Mouse (Mus musculus): ENCODE measurements at regions not wholly inside any gene's neighbourhood (a gene's known extent, or its start where the extent isn't known, plus 50 kb on each side); places are given as distances from the start of the nearest gene placed in this dataset.

DNA sequence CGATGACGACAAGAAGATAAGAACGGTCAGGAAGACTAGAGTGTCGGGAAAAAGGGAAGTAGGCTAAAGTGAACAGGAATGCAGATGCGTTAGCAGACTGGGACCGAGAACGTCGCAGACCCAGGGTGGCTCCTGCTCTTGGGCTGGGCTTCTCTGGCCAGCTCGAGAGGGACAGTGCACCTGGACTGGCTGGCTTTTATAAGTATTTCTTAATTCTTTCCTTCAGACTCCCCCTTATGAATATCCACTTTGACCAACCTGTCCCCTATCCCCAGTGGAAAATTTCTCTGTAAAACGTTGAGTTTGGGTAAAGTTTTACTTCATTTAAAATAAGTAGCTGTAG, 96.1 kb upstream of the Fam174b start:
- intact Hi-C loops (cut with DNase I) = no loop called here

DNA sequence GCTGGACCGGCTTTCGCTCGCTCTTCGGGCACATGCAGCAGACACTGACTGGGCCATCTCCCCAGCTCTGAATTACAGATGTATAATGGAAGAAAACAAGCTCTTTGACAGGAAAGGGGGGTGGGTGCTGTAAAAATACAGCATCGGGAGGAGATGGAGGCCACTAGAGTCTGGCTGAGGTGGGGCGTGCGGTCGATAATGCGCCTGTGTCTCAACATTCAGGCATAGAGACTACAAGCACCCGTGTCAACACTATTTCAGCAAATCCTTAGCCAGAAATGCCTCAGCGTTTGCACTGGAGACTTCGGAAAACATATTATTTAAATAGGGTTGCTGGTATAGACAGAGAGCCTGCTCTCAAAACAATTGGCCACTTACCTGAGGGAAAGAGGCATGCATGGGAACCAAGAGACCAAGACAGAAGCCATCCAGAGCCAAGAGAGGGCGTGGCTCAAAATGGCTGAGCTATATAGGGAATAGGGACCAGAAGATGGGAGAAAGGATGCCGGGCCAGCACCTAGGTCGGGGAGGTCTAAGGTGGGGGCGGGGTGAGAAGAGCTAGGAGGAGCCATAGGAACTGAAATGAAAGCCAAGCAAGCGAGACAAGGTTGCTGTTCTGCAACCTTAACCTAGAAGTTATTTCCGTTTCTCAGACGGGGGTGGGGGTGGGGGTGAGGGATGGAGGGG, 96.7 kb upstream of the Fam174b start:
- intact Hi-C loops (cut with DNase I) = no loop called here
- DNase-seq (ENCODE audit: extremely low spot score in 1 of 2, low spot score in 2 of 2) = no peak

More for the DNA sequence above, 96.1 kb upstream of the Fam174b start:
- DNase-seq (ENCODE audit: extremely low spot score in 1 of 2, low spot score in 2 of 2) = no peak

DNA sequence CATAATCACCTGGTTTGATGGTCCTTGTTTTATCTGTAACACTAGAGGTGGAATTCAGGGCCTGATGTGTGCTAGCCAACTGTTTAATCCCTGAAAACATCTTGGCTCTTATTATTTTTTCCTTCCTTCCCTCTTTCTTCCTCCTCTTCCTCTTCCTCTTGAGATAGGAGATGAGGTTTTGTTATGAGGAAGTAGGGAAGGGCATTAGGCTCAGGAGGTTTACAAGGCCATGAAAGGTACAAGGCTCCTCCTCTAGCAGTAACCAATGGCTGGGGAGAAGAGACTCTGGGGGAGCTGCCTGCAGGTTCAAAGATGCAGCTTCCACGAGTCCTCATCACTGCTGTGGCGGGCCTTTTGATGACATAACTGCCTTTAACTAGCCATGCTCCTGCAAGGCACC, 98.6 kb upstream of the Chd2 start:
- intact Hi-C loops (cut with DNase I) = no loop called here
- no peak for DNase-seq (ENCODE audit: extremely low spot score in 1 of 2, low spot score in 2 of 2)

DNA sequence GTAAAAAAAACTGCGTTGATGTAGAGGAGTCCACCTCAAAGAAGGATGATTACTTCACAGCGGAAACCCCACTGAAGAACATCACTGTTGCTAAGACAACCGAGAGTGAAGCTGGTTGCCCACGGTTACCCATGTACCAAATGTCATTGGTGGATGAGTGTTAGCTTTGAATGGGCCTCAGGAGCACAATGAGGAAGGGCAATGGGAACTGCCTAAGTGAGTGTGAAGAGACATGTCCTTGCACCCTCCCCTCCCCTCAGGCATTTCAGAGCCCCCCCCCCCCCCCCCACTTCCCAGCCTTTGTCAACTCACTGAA, 96.1 kb upstream of the Chd2 start:
- peak in 1 of 2 experiments; percentile 56 for DNase-seq (ENCODE audit: extremely low spot score in 1 of 2, low spot score in 2 of 2)
- intact Hi-C loops (cut with DNase I) = no loop called here

DNA sequence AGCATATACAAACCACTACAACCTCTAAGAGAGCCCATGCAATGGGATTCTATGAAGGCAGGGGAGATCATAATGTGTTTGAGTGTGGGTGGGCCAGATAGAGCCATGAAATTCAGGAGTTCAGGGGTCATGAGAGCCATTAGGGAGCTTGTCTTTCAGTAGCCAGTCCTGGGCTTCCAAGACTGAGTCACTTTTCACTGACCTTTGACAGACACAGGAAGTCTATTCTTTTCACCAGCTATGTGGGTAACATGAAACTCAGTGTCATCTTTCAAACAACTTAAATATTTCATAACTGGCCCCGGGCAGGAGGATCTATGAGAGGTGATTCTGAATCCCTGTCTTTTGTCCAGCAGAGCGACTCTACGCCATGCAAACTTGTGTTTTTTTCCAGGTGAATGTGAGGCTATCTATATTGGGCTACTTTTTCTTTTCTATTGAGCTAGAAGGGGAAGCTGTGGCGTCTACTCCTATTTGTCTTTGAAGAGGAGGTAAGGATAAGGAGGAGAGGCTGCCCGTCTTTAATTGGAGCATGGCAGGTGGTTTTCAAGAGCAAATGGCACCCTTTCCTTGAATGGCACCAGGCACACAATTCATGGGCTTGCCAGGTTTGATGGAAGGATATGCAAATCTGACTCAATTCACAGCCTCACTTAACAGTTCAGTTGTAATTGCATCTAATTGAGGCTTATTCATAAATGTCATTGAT, 95.6 kb upstream of the Chd2 start:
- intact Hi-C loops (cut with DNase I) = no loop called here

DNA sequence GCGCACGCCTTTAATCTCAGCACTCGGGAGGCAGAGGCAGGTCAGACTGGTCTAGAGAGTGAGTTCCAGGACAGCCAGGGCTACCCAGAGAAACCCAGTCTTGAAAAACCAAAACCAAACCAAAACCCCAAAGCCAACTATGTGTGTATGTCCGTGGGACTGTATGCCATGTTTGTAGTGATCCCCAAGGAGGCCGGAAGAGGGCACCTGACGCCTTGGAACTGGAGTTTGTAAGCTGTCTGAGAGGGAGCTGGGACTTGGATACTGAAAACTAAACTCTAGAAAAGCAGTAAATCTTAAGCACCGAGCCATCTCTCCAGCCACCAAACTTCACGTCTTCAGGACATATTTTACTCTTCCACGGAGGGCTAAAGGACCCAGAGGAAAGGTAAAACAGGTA, 93.8 kb upstream of the Chd2 start:
- intact Hi-C loops (cut with DNase I) = no loop called here
- DNase-seq (ENCODE audit: extremely low spot score in 1 of 2, low spot score in 2 of 2) = no peak

More for the DNA sequence above, 95.6 kb upstream of the Chd2 start:
- DNase-seq (ENCODE audit: extremely low spot score in 1 of 2, low spot score in 2 of 2) = no peak

DNA sequence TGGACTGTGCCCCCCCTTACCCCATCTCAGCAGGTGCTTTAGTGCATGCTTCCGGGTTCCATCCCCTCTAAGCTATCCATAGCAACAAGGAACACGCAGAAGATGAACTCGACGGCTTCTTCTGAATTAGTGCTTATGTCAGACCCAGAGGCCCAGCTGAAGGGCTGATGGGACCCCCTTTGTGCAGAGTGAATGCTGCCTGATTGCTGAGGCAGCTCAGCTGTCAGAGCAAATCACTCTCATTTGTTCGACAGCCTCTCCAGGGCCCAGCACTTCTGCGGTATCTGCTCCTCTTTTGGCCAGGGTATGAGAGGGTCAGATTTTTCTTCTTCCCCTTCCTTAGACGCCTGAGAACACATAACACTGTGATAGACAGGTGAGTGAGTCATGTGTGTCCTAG, 89.2 kb upstream of the Chd2 start:
- intact Hi-C loops (cut with DNase I) = loop anchor here (5.0 kb wide), 1 partner anchor 1228 kb away; no protein-coding TSS in a partner anchor
- DNase-seq (ENCODE audit: extremely low spot score in 1 of 2, low spot score in 2 of 2) = no peak

DNA sequence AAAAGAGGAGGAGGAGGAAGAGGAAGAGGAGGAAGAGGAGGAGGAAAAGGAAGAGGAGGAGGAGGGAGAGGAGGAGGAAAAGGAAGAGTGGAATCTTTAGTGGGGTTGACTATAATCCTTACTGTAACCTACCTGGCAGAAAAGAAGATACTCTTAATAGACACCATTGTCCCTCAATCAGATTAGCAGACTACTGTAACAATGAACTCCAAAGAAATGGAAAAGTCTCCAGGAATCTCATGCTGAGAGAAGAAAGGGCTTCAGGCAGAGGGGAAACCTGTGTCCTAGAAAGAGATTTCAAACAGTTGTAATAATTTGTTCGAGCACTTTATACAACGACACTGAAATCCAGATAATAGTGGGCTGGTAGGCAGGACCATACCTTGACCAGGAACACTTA, 87.6 kb upstream of the Chd2 start:
- DNase-seq (ENCODE audit: extremely low spot score in 1 of 2, low spot score in 2 of 2) = no peak
- intact Hi-C loops (cut with DNase I) = loop anchor here (5.0 kb wide), 1 partner anchor 107 kb away; no protein-coding TSS in a partner anchor

DNA sequence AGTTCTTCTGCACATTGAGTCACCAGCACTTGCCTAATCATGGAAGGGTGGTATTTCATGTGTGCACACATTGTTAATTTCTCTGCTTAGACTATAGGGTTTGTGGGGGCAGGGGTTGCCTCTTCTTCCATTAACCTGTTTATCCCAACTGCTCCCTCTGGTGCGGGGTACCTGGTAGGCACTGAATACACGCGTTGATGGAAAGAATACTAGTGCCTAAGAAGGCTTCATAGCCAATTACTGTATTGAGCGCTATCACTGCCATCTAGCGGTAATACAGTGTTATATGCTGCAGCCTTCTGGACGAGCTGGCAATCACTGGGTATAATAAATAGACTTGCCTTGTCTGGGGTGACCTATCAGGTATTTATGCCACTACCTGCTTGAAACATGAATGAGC, 86.4 kb upstream of the Chd2 start:
- intact Hi-C loops (cut with DNase I) = loop anchor here (5.0 kb wide), 1 partner anchor 106 kb away; no protein-coding TSS in a partner anchor

DNA sequence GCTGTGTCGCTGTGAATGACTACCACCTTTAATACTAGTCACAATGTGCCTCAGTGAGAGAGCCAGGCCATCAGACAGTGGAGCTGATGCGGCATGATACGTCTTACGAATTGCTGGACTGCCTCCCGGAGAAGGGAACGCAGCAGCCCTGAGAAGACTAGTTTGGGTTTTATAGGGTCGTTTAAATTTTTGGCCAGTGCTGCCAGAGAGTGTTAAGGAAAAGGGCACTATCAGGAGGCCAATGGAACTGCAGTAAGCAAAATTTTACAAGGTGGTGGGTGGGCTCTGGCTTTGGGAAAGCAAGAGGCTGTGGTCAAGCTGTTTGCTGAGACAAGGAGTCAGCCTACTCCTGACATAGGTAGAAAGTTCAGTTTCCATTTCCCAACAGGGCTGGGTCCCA, 84.7 kb upstream of the Chd2 start:
- intact Hi-C loops (cut with DNase I) = loop anchor here (5.0 kb wide), 1 partner anchor 104 kb away; no protein-coding TSS in a partner anchor
- DNase-seq (ENCODE audit: extremely low spot score in 1 of 2, low spot score in 2 of 2) = no peak

More for the DNA sequence above, 86.4 kb upstream of the Chd2 start:
- peak; percentile 75 to 79 for DNase-seq (ENCODE audit: extremely low spot score in 1 of 2, low spot score in 2 of 2)

DNA sequence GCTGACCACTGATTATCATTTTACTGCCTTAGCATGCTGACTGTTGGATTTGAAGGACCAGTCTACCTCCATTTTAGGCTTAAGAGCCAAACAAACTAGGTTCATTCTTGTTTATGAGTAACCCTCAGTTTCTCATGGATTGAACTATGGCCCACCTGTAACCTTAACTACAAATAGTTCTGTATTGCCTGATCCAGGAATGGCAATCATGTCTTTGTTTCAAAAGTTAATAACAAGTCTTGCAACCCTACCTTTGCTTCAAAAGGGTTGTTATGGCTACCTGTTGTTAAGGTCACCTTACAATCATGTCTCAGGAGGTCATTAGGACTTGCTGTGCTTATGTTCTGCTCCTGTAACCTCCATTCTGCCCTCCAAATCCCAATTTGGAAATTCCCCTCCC, 84.0 kb upstream of the Chd2 start:
- intact Hi-C loops (cut with DNase I) = loop anchor here (5.0 kb wide), 1 partner anchor 103 kb away; no protein-coding TSS in a partner anchor
- no peak for DNase-seq (ENCODE audit: extremely low spot score in 1 of 2, low spot score in 2 of 2)

DNA sequence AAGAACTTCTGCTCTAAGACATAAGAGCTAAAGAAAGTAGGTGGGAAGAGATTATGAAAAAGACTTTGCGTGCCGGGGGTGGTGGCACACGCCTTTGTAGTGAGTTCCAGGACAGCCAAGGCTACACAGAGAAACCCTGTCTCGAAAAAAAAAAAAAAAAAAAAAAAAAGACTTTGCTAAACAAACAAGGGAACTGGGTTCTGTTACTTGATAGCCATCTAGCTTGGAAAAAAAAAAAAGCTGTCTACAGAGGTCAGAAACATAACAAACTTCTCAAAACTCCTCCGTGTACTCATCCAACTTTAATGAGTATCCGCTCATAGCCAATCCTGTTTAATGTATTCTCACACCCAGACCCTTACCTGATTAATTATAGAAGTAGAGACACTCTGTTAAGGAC, 83.4 kb upstream of the Chd2 start:
- intact Hi-C loops (cut with DNase I) = loop anchor here (5.0 kb wide), 1 partner anchor 103 kb away; no protein-coding TSS in a partner anchor
- DNase-seq (ENCODE audit: extremely low spot score in 1 of 2, low spot score in 2 of 2) = no peak

DNA sequence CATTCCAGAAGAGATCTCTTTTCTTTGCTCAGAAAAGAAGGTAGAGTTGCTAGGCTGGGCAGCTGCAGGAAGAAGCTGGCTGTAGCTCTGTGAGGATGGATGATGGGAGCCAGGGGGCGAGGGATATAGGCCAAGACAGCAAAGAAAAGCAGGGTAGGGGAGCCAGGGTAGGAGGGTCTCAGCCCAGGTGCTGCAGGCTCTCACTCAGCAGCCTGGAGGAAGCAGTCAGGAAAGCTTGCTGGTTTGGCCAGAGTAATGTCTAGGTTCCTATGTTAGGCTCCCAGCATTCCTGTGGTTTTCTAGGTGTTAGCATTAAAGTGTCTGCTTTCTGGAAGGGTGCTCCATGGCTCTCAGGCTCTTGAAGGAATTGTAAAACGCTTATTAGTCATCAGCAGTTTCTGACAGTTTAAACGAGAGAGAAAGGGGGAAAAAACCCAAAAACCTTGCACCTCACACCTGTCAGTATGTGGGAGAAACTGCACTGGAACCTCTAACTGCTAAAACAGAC, 82.5 kb upstream of the Chd2 start:
- intact Hi-C loops (cut with DNase I) = no loop called here
- DNase-seq (ENCODE audit: extremely low spot score in 1 of 2, low spot score in 2 of 2) = no peak

DNA sequence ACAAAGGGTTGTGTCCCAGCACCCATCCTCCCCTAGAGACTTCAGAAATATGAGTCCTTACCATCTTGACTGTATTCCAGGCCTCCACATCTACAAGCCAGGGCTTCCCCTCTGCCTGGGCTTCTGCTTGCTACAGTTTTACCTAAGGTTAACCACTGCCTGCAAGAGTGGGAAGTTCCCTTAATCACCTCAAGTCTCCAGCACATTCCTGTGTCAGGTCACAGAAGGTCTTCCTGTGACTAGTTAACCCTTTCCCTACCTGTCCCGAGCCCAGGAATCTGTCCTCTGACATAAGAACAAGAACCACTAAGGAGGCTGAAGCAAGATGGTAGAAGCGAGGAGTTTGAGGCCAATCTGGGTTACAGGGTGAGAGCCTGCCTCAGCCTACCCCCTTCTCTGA, 80.8 kb upstream of the Chd2 start:
- no peak for DNase-seq (ENCODE audit: extremely low spot score in 1 of 2, low spot score in 2 of 2)
- intact Hi-C loops (cut with DNase I) = no loop called here

DNA sequence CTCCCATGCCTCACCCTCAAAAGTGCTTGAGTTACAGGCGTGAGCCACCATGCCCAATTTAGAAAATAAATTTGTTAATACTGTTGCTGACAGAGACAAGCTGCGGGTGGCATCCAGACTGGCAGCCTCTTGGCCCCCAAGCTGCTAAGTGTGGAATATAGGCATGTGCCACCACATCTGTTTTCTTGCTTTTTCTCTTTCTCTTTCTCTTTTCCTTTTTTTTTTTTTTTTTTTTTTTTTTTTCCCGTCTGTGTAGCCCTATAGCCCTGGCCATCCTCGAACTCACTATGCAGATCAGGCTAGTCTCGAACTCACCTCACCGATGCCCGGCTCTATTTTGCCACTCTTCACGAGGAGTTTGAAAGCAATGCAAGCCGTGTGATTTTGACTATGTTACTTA, 78.7 kb upstream of the Chd2 start:
- no peak for DNase-seq (ENCODE audit: extremely low spot score in 1 of 2, low spot score in 2 of 2)
- intact Hi-C loops (cut with DNase I) = no loop called here

DNA sequence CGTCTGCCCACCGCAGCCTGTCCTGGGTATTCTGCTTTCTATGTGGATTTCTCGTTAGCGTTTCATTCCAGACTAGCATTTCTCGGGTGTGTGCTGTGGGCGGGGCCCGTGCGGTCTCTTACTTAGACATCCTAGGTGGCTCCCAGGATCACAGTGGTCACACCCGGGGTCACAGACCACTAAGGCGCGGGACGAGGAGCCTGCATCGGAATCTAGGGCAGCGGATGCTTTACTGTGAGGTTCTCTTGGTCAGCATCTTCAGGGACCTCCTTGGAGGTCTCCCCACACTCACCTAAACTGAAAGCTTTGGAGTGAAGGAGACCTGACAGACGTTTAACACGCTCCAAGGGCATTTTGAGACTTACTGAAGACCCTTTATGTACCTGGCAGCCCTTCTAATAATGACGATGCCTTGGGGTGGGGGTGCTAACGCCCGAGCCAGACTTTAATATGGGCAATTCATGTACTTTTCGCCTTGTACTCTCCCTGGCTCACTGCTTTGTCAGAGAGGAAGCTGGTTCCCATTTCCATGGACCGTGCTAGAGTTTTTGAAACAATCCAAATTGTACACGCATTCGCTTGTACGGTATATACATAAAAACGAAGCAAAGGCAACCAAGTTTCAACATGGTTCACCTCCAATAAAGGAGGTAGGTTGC, 77.3 kb upstream of the Chd2 start:
- no peak for DNase-seq (ENCODE audit: extremely low spot score in 1 of 2, low spot score in 2 of 2)
- intact Hi-C loops (cut with DNase I) = loop anchor here (1.0 kb wide), 1 partner anchor 61 kb away; no protein-coding TSS in a partner anchor

DNA sequence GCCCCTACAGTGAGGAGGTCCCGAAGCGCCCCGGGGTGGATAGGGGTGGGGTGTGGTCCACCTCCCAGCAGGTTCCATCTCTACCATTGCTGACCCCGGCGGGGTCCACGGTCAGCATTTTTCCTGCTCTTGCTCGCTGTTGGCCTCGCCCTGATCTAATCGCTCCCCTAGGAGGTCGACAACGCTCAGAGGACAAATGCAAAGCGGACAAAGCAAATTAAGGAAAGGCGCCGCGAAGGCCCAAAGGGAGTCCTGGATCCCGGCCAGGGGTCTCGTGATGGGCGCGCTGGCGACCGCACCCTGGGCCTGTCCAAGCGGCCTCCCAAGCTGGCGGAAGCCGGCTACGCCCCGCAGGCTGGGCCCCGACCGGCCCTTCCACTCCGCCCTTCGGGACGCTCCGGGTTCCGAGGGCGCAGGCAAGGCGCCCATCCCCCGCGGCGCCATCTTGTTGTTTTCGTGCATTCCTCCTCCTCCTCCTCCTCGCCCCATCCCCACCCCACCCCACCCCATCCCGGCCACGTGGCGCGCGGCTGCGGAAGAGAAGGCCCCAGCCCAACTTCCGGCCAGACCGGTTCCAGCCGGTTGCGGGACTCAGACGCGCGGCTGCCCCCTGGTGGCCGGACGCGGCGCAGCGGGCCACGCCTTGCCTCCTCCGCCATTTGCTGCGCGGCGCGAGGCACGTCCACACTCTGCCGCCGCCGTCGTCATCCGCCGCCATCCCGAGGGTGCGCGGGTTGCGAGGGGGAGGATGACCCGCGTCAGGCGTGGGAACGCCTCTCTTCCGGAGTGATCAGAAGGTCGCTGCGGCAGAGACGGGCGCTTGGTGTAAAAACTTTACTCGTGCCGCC, 76.5 kb upstream of the Chd2 start:
- DNase-seq (ENCODE audit: extremely low spot score in 1 of 2, low spot score in 2 of 2) = peak; percentile 97 to 98
- intact Hi-C loops (cut with DNase I) = loop anchor here (1.0 to 2.0 kb wide), 2 partner anchors 60 to 77 kb away; partner anchors contain the start of gene Chd2

DNA sequence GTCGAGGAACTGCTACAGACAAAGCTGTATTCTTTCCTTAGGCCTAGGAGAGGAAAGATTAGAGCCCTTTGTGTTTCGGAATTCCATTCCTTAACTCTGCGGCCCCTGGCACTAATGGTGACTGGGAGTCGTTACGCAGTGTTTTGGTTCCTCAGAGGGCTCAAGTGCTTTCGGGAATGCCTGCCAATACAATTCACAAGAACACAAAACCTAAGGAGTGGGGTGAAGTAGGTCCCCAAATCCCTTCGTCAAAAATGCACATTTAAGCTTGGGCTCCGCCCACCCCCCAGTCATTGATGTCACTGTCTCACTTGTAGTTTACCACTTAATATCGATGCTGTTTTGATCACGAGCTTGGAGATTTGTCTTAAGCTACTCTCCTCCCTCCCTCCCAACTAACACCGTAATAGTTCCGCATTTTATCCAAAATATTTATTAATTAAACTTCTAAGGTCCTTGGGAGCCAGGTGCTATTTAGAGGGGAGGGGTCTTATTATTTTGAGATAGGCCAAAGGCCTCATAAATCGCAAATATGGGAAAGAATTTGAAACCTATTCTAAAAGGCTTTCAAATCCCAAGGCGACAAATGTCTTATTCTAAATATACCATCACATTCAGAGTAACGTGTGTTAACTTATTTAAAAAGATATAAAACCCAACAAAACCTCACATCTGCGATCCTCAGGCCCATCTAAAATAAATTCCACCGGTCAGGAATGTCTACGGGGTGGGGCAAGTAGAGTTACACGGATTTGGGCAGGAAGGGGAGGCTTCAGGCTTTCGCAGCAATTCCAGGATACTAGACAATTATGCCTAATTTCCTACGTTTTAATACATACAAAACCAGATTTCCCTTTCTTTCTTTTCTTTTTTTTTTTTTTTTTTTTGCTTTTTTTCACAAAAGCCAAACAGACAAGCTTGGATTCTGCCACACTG, 75.6 kb upstream of the Chd2 start:
- peak; percentile 34 to 55 for DNase-seq (ENCODE audit: extremely low spot score in 1 of 2, low spot score in 2 of 2)
- intact Hi-C loops (cut with DNase I) = loop anchor here (2.0 kb wide), 1 partner anchor 76 kb away; the partner anchor contains the start of gene Chd2

Measured in left cerebral cortex, postnatal 10 days (tissue).